Mouse (Mus musculus): ENCODE measurements around the gene Dicer1. TPM values are rescaled to one million over a fixed set of nuclear protein-coding genes. Genes with fewer than 3 reads are reported as not detected.
A peak's percentile ranks its signal among the peaks of the same experiment; 100 is the strongest.

Dicer1 gene
- polyA plus RNA-seq, 1 experiment from 2014 or later = 31.3 TPM

DNA sequence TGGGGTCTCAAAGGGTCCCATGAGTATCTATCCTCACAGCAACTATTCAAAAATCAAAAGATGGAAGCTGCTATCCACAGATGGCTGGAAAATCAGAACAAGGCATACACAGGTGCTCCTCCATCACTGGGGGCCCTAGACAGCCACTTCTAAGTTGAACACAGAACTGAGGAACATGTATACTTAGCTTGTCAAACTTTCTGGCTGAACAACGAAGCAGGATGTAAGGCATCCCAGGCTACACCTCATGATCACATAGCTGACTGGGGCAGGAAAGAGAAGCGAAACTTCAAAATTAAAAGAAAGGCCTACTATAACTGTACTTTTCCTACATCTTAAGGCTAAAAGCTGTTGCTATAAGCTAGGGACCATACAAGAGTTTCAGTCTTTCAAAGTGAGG is 2.8 kb downstream of the Dicer1 start:
- WGBS = 88% methylated on average over 2 of the region's 2 CpGs
- H3K4me1 ChIP-seq (ENCODE audit: control insufficient read depth, insufficient read depth, low read length) = peaks cover 44% of the 10 kb centered on the region
- H3K9me3 ChIP-seq (replicated peaks; ENCODE audit: control insufficient read depth, low read length, poor library complexity, severe bottlenecking) = no peaks in the 10 kb centered on the region
- no peaks in the 10 kb centered on the region for H3K27me3 ChIP-seq (ENCODE audit: control insufficient read depth, insufficient read depth, low read depth, low read length)
- H3K36me3 ChIP-seq (ENCODE audit: control insufficient read depth, insufficient read depth, low read length) = no peaks in the 10 kb centered on the region
- H3K4me2 ChIP-seq (ENCODE audit: low read length) = no peak overlapping the region
- no peak overlapping the region for H3K27ac ChIP-seq (ENCODE audit: low read length)
- H3K9ac ChIP-seq (ENCODE audit: low read depth, low read length) = no peak overlapping the region; the same call in 1 of the 2 replicates
- no peak for ATAC-seq
- H3K4me3 ChIP-seq (ENCODE audit: low read depth, low read length) = no peak overlapping the region

DNA sequence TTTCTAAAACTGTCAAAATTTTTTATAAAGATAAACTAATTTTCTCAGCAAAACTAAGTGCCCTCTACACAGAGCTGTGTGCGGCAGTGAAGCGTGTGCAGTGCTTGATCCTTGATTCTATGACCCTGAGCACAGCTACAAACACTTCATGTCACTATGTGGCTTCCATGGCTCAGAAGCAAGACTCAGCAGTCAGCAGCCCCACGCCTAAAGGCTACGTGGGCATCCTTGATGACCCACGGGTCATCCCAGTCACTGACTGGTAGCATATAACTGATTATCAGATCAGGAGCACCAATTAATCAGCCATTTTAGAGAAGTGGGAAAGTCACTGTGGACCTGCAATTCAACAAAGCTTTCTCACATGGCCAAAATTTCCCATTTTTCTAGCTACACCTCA is 4.5 kb downstream of the Dicer1 start:
- no peak overlapping the region for H3K27ac ChIP-seq (ENCODE audit: low read length)
- no peak overlapping the region for H3K4me3 ChIP-seq (ENCODE audit: low read depth, low read length)
- WGBS = 91% methylated on average over 5 of the region's 5 CpGs
- no peaks in the 10 kb centered on the region for H3K9me3 ChIP-seq (replicated peaks; ENCODE audit: control insufficient read depth, low read length, poor library complexity, severe bottlenecking)
- no peaks in the 10 kb centered on the region for H3K36me3 ChIP-seq (ENCODE audit: control insufficient read depth, insufficient read depth, low read length)
- H3K4me1 ChIP-seq (ENCODE audit: control insufficient read depth, insufficient read depth, low read length) = peaks cover 52% of the 10 kb centered on the region
- ATAC-seq = no peak
- H3K4me2 ChIP-seq (ENCODE audit: low read length) = no peak overlapping the region
- no peaks in the 10 kb centered on the region for H3K27me3 ChIP-seq (ENCODE audit: control insufficient read depth, insufficient read depth, low read depth, low read length)
- no peak overlapping the region for H3K9ac ChIP-seq (ENCODE audit: low read depth, low read length)

DNA sequence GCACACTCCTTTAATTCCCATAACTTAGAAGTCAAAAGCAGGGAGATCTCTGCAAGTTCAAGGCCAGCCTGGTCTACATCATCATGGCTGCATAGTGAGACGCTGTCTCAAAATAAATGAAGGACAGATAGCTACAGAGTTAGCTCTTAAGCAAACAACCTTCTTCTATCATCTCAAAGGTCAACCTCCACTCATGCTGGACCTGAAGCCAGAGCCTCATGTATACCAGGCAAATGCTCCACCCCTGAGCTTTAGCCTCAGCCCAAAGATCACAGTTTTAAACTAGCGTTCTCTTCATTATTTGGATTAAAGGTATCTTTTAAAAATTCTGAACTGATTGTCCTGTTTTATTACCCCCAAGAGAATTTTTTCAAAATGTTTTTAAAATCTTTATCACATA is 5.2 kb downstream of the Dicer1 start:
- 99% methylated on average over 2 of the region's 2 CpGs for WGBS
- Histone ChIP-seq H3K9me3 (replicated peaks; ENCODE audit: control insufficient read depth, low read length, poor library complexity, severe bottlenecking) (no peaks in the 10 kb centered on the region), H3K27me3 (ENCODE audit: control insufficient read depth, insufficient read depth, low read depth, low read length) (no peaks in the 10 kb centered on the region), H3K4me2 (ENCODE audit: low read length) (no peak overlapping the region), H3K4me1 (ENCODE audit: control insufficient read depth, insufficient read depth, low read length) (peaks cover 52% of the 10 kb centered on the region), H3K9ac (ENCODE audit: low read depth, low read length) (no peak overlapping the region), H3K36me3 (ENCODE audit: control insufficient read depth, insufficient read depth, low read length) (no peaks in the 10 kb centered on the region), H3K27ac (ENCODE audit: low read length) (no peak overlapping the region), H3K4me3 (ENCODE audit: low read depth, low read length) (no peak overlapping the region)
- ATAC-seq = no peak

DNA sequence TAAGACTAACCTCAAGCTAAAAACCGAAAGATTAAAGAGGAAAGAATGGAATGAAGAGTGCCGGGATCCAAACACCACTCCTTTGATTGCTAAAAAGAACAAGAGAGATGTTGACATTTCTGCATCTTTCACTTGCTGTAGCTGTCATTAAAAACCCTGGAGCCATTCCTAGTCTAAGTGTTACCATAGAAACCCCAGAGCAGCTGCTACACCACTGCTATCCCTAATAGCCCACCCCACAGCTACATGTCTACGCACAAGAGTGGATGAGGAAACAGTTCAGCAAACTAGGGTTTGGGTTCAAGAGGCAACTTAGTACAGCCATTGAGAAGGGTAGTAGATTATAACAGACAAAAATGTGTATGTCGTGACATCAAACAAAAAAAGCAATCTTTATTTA is 8.1 kb downstream of the Dicer1 start:
- Histone ChIP-seq H3K4me3 (ENCODE audit: low read depth, low read length) (no peak overlapping the region), H3K9me3 (replicated peaks; ENCODE audit: control insufficient read depth, low read length, poor library complexity, severe bottlenecking) (no peaks in the 10 kb centered on the region), H3K36me3 (ENCODE audit: control insufficient read depth, insufficient read depth, low read length) (no peaks in the 10 kb centered on the region), H3K4me2 (ENCODE audit: low read length) (no peak overlapping the region), H3K27ac (ENCODE audit: low read length) (no peak overlapping the region), H3K27me3 (ENCODE audit: control insufficient read depth, insufficient read depth, low read depth, low read length) (no peaks in the 10 kb centered on the region), H3K9ac (ENCODE audit: low read depth, low read length) (no peak overlapping the region), H3K4me1 (ENCODE audit: control insufficient read depth, insufficient read depth, low read length) (peaks cover 40% of the 10 kb centered on the region)
- ATAC-seq = peak; percentile 69
- 43% methylated on average over 4 of the region's 4 CpGs for WGBS

DNA sequence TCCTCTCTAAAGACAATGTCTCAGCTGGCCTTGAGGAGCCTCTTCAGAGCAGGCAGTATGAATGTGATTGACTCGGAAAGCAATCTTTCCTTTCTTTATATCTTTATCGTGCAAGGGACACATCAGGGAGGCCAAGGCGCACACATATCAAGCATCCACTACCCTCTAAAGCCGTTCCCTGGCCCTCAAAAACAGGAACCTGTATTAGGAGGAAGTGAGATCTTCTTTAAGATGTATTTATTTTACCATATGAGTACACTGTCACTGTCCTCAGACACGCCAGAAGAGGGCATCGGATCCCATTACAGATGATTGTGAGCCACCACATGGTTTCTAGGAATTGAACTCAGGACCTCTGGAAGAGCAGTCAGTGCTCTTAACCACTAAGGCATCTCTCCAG is 9.5 kb downstream of the Dicer1 start:
- H3K27me3 ChIP-seq (ENCODE audit: control insufficient read depth, insufficient read depth, low read depth, low read length) = no peaks in the 10 kb centered on the region
- no peaks in the 10 kb centered on the region for H3K9me3 ChIP-seq (replicated peaks; ENCODE audit: control insufficient read depth, low read length, poor library complexity, severe bottlenecking)
- no peak overlapping the region for H3K27ac ChIP-seq (ENCODE audit: low read length)
- peaks cover 36% of the 10 kb centered on the region for H3K4me1 ChIP-seq (ENCODE audit: control insufficient read depth, insufficient read depth, low read length)
- no peak overlapping the region for H3K9ac ChIP-seq (ENCODE audit: low read depth, low read length)
- H3K4me3 ChIP-seq (ENCODE audit: low read depth, low read length) = no peak overlapping the region
- 75% methylated on average over 6 of the region's 6 CpGs for WGBS
- no peak overlapping the region for H3K4me2 ChIP-seq (ENCODE audit: low read length)
- no peaks in the 10 kb centered on the region for H3K36me3 ChIP-seq (ENCODE audit: control insufficient read depth, insufficient read depth, low read length)
- no peak for ATAC-seq

DNA sequence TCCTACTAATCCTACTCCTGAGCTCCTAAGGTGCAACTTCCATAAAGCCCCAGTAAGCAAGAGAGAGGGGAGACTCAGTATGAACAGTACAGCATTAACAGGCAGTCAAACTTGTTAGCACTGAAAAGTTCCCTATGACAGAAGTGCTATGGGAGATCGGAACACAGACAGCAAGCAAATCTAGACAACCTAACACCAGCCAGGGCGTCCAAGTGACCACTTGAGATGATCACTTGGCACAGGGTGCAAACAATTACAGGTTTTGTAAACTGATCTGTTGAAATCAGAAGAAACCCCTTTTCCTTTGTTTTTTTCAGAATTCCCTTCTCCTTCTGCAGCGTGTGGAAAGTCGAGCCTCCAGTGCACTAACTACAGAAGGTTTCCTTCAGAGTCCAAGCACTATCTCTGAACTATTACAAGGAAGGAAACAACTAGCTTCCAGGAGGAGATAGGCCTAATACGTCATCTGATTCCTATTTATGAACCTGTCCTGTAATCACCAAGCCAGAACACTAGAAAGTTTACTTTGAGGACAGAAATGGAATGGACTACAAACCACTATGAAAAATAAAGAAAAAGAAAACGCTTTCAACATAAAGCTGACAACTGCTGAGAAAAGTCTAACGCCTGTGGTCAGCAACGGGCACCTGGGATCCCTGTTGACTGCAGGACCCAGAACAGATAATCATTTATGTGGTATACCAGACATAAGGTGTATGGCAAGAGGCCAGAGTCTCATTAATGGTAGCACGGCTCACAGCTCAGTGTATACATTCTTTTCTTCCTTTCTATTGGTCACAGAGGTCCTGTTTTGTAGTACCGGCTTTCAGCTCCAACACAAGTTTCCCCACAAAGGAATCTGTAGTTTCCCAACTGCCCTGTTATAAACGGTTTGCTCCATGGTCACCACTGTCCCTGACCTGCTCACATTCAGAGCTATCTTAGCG is 10.6 kb downstream of the Dicer1 start:
- no peak overlapping the region for H3K9ac ChIP-seq (ENCODE audit: low read depth, low read length)
- H3K4me2 ChIP-seq (ENCODE audit: low read length) = no peak overlapping the region
- peaks cover 33% of the 10 kb centered on the region for H3K4me1 ChIP-seq (ENCODE audit: control insufficient read depth, insufficient read depth, low read length)
- no peak overlapping the region for H3K4me3 ChIP-seq (ENCODE audit: low read depth, low read length)
- H3K27me3 ChIP-seq (ENCODE audit: control insufficient read depth, insufficient read depth, low read depth, low read length) = no peaks in the 10 kb centered on the region
- no peaks in the 10 kb centered on the region for H3K36me3 ChIP-seq (ENCODE audit: control insufficient read depth, insufficient read depth, low read length)
- no peak overlapping the region for H3K27ac ChIP-seq (ENCODE audit: low read length)
- ATAC-seq = no peak
- 73% methylated on average over 12 of the region's 12 CpGs for WGBS
- no peaks in the 10 kb centered on the region for H3K9me3 ChIP-seq (replicated peaks; ENCODE audit: control insufficient read depth, low read length, poor library complexity, severe bottlenecking)

DNA sequence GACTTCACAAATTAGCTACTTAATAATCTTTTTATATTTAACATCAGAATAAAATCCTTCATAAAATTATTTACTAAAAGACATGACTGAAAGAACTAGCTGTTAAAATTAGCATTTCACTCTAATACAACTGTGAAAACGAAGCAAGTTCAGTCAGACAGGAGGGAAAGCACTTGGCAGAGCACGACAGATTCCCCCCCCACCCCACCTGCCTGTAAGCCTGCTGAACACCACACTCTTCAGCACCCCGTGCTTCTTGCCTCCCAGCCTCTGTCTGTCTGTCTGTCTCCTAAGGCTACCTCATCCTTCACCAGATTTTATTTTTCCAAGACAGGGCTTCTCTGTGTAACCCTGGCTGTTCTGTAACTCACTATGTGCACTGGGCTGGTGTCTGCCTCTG is 12.8 kb downstream of the Dicer1 start:
- Histone ChIP-seq H3K27ac (ENCODE audit: low read length) (no peak overlapping the region), H3K4me3 (ENCODE audit: low read depth, low read length) (no peak overlapping the region), H3K9ac (ENCODE audit: low read depth, low read length) (no peak overlapping the region), H3K27me3 (ENCODE audit: control insufficient read depth, insufficient read depth, low read depth, low read length) (no peaks in the 10 kb centered on the region), H3K4me2 (ENCODE audit: low read length) (no peak overlapping the region), H3K36me3 (ENCODE audit: control insufficient read depth, insufficient read depth, low read length) (no peaks in the 10 kb centered on the region), H3K9me3 (replicated peaks; ENCODE audit: control insufficient read depth, low read length, poor library complexity, severe bottlenecking) (no peaks in the 10 kb centered on the region), H3K4me1 (ENCODE audit: control insufficient read depth, insufficient read depth, low read length) (peaks cover 36% of the 10 kb centered on the region)
- 44% methylated on average over 3 of the region's 3 CpGs for WGBS
- no peak for ATAC-seq

DNA sequence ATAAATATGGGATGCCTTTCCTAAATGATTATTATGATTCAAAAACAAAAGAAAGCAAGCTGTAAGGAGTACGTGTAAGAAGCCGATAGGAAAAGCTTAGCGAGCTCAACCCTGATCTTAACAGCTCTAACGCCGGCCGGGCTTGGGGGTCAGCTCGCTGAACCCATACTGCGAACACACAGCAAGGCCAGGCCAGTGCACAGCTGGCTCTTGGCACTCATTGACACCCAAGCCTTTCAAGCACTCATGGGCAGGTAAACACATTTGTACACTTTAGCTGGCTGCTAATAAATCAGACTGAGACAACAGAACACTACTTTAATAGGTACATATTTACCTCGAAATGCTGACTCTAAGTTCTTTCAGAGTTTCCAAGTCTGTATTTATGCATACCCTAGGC is 13.3 kb downstream of the Dicer1 start:
- WGBS = 48% methylated on average over 9 of the region's 9 CpGs
- no peaks in the 10 kb centered on the region for H3K9me3 ChIP-seq (replicated peaks; ENCODE audit: control insufficient read depth, low read length, poor library complexity, severe bottlenecking)
- no peak overlapping the region for H3K9ac ChIP-seq (ENCODE audit: low read depth, low read length)
- H3K4me1 ChIP-seq (ENCODE audit: control insufficient read depth, insufficient read depth, low read length) = peaks cover 31% of the 10 kb centered on the region
- no peak overlapping the region for H3K4me2 ChIP-seq (ENCODE audit: low read length)
- ATAC-seq = no peak
- no peaks in the 10 kb centered on the region for H3K27me3 ChIP-seq (ENCODE audit: control insufficient read depth, insufficient read depth, low read depth, low read length)
- no peak overlapping the region for H3K27ac ChIP-seq (ENCODE audit: low read length)
- no peak overlapping the region for H3K4me3 ChIP-seq (ENCODE audit: low read depth, low read length)
- no peaks in the 10 kb centered on the region for H3K36me3 ChIP-seq (ENCODE audit: control insufficient read depth, insufficient read depth, low read length)

DNA sequence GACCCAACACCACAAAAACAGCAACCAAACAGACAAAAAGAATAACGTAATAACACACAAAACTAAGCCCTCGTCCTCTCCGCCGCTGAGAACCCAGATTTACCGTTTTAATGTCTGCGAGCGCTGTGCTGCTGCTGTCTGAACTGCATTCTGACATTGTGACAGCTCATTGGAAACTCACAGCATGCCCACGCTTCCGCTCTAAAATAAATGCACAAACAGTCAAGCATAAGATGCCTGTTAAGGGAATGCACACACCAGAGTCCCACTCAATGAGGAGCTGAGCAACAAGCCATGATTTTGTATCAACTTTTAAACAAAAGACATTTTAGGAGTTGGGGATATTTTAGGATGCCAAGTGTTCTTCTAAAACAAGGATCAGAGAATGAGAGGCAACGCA is 14.1 kb downstream of the Dicer1 start:
- no peak overlapping the region for H3K4me3 ChIP-seq (ENCODE audit: low read depth, low read length)
- WGBS = 50% methylated on average over 10 of the region's 10 CpGs
- ATAC-seq = no peak
- no peaks in the 10 kb centered on the region for H3K27me3 ChIP-seq (ENCODE audit: control insufficient read depth, insufficient read depth, low read depth, low read length)
- no peak overlapping the region for H3K4me2 ChIP-seq (ENCODE audit: low read length)
- H3K27ac ChIP-seq (ENCODE audit: low read length) = no peak overlapping the region
- no peaks in the 10 kb centered on the region for H3K9me3 ChIP-seq (replicated peaks; ENCODE audit: control insufficient read depth, low read length, poor library complexity, severe bottlenecking)
- H3K4me1 ChIP-seq (ENCODE audit: control insufficient read depth, insufficient read depth, low read length) = peaks cover 26% of the 10 kb centered on the region
- H3K9ac ChIP-seq (ENCODE audit: low read depth, low read length) = no peak overlapping the region
- H3K36me3 ChIP-seq (ENCODE audit: control insufficient read depth, insufficient read depth, low read length) = no peaks in the 10 kb centered on the region
